Mouse (Mus musculus) layer of hippocampus, adult 9-10 months (tissue): ENCODE results near the gene Nsg2.
A peak's percentile ranks its signal among the peaks of the same experiment; 100 is the strongest.

Experiments
- DNase-seq: peaks from one replicate; pipeline ENCODE4 v3.0.0; 2022; ENCODE audit warnings: low spot score

The Nsg2 gene

DNA sequence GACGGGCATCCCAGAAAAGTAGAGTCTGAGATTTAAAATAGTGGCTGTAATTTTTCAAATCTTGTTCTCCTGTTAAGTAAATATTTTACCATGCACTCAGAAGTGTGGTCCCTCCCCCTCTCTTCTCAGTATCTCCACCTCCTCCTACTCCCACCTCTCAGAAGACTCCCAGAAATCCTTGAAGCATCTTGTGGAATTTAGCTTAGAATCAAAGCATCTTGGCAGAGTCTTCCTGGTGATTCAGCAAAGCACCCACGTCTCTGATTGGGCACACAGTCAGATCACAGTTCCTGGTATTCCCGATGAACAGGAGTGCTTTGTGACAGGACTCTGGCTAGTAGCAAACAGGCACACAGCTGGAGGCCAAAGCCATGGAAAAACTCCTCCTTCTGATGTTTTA is 83.2 kb downstream of the Nsg2 start:
- no peak for DNase-seq

DNA sequence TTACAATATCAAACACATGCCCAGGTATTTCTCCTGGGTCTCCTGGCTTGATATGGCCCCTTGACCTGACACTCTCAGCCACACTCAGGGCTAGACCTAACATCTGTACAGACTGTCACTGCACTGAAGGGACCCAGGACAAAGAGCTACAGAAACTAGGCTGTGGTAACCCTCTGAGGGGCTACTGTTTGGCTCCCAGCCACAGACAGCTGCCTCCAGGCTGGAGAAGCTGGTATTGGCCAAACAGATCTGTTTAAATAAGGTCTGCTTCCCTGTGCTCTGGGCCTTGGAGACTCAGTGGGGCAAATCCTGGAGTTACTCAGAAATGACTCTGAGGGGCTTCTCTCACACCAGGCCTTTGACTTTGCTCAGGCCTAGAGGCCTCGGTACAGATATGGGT is 86.3 kb downstream of the Nsg2 start:
- no peak for DNase-seq

DNA sequence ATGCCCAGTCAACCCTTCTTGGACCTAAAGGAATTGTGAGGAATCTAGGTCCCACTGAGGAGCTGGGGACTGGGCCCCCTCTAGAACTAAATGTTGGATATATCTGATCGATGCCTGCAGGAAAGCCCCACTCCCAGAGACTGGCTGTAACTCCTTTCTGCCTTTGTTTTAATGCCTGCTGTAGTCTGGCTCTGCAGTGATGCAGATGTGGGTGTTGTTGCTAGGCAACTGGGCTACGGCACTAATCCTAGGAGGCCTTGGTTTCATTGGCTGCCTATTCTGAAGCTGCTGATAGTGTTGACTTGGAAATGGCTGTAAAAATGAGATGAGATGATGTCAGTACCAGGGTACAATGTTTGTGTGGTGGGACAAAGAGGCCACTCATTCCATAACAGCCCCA is 87.1 kb downstream of the Nsg2 start:
- DNase-seq: peak; percentile 68

DNA sequence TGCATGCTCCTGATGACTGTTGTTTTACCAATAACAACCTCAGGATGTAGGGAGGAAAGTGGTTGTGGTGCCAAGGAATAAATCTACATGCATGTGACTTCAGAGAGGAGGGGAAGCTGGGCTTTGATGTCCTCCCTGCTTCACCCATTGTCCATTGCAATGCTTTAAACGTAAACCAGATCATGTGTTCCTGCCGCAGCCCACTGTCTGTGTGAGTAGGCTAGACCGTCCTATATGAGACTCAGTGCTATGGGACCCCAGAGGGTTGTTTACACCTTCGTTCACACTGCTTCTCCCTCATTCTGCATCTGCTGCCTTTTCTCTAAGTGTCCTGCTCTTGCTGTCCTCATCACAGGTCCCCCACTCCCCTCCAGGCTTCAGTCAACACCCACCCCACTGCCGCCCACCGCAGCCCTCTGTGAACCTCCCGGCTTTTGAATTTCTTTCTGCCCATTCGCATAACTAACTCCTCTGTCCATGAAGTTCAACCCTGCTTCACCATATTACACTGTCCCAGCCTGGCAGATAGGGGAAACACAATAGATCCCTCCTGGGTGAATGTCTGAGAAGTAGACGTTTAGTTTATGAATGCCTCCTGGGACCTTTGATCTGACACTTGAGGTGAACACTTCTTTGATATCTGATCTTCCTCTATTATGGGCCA is 87.6 kb downstream of the Nsg2 start:
- DNase-seq: no peak

DNA sequence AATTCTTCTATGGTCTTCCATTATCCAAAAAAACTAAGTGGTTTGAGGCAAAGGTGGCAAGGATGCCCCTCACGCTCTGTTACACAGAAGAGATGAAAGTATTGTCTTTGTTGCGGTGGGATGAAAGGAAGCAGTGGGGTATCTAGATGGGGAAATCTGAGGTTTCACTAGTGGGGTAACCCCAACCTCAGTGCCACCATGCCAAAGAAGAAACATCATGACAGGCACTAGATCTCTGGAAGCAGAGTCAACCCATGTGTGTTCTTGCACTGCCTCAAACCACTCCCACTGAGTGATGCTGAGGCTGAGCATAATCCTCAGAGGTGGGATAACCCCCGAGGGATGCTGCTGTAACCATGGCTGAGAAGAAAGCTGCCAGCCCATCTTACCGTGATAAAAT is 95.5 kb downstream of the Nsg2 start:
- DNase-seq: no peak

DNA sequence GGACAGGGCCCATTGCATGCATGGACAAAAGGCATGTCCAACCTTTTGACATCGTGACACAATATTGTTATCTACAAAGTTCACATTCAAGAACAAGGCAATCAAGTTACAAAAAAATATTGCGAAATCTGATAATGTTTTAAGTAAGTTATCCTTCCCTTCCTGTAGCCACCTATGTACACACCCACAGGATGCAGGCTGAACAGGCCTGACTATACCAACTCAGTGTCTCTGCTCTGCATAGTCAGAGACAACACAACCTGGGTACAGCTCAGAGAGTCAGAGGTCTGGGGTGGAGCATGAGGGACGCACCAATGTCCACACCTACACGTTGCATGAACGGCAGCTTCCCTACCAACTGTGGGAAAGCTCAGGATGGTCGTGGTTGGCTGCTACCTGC is 96.1 kb downstream of the Nsg2 start:
- no peak for DNase-seq

DNA sequence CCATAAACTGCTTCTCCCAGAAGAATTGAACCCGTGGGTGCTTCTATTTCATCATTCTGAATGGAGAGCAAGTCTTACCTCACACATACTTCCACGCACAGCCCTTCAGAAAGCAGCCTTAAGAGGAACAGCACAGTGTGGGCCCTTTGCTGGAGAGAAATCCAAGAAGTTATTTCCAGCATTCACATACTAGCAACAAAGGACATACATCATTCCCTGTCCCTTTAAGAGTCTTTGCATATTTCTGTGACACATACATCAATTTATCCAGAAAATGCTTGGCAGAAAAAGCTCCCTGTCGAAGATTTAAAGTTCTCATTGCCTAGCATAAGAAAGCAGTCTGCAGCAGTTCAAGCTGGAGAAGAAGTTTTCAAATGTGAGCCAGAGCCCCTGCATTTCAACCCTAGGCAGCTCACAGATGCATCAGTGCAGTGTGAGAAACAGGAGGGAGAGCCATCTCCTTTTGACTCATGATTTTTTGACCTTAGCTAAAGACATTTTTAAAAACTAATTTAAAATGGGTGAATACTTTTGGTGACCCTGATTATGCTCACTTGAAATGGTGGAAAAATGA is 100.9 kb downstream of the Nsg2 start:
- DNase-seq: no peak

DNA sequence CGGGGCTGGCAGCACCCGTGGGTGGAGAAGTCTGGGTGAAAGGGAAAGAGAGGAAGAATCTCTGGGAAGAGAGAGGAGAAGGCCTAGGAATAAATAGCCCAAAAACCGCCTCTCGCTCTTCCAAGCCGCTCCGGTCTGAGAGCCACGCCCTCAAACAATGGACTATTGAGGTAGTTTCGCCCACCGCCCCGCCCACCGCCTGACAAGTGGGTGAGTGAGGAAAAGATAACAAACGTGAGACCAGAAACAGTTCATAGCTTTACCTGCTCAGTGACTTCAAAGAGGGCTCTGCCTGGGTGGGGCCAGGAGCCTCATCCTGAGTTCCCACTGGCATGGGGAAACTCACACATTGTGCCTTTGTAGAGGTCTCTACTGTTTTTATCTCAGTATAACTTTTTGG is 102.7 kb downstream of the Nsg2 start:
- DNase-seq: no peak

DNA sequence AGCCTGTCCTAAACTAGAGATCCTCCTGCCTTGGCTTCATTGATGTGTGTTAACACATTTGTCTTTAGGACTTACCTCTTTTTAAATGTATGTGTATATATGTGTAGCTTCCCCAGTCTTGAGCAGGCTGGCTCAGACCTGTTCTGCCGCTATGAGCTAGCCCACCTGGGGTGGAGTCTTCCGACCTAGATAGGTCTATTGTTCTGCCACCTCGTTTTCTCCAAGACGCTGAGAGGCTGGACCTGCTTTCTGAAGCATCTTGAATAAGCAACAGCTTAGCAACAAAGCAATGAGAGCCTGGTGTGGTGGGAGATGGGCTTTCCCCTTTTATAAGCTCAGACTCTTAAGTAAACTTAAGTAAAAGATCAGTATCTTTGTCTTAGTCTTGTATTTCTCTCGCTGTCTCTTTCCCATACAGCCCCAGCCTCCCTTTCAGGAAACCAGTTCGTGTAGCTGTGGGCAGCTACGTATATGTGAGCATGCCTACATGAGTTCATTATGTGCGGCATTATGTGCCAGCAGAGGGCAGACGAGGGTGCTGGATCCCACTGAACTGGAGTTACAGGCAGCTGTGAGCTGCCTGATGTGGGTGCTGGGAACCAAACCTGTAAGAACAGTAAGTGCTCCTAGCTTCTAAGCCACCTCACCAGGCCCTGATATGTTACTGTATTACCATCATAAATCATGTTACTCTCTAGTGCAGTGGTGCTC is 104.3 kb downstream of the Nsg2 start:
- no peak for DNase-seq

DNA sequence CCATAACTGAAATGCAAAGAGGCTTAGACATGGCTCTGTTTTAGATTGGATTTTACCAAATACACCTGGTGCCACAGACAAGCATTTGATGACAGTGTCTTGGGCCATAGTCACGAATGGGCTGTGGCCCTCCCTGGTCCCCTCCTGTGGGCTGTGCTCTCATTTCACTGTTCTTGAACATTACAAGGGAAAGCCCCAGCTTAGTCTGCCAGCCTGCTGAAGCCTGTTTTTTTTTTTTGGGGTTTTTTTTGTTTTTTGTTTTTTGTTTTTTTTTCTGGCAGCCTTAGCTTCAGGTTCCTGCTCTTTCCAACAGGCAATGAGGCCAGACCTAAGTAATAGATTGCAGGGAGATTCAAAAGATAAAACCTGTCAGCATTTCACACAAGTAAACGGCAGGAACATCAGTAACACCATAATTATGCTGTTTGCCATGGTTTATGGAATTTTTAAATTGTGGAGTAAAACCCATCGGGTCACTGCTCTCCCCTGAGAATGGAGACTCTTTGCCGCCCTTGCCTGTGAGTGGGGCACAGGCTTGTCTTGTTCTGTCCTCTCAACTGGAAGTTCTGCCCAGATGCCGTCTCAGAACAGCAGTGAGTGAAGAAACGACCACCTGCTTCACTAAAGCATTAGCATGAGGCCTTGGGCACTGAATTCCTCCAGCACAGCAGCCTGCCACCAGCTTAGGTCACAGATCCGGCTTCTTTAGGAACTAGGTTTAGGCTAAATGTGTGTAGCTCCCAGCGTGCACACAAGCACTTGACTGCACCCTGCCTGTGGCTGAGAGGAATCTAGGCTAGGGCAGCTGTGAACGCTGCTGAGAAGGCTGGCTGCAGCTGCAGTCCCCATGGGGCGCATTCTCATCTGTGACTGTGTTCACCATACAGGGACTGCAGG is 105.7 kb downstream of the Nsg2 start:
- DNase-seq: no peak

DNA sequence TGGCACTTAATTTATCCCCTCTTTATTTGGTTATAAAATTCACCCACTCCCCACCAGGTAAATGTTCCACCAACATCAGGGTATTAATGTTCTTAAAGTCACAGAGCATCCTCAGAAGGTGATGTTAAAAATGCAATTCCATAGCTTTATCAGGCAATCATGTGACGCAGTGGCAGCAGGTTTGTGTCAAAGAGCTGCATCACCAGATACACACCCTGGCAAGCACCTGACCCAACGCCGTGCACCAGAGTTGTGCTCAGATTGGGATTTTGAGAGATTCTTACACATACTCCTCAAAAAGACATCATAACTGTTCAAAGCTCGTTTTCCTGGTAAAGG is 106.4 kb downstream of the Nsg2 start:
- DNase-seq: no peak

DNA sequence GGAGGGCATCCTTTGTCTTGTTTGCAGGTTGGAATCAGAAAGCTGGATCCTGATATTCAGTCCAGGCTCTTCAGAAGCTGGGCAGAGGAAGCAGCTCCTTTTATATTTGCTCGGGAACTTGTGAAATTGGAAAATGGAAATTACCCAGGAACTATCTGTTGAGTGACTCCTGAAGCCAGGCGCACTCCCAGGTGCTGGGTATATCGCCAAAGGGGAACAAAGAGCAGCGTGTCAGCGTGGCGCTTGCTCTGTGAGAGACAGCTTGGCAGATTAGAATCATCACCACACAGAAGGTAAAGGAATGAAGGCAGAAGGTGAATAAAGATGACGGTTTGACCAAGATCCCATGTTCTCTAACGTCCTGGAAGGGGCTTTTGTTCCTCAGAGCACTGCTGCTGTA is 108.2 kb downstream of the Nsg2 start:
- no peak for DNase-seq
